Mouse (Mus musculus): ENCODE measurements around the gene Ctla4.

The Ctla4 gene

GRCm38 (mm10) chr1:60886981-60887380 lies at the start of gene Ctla4:
Gene Ctla4, plus strand, starts transcription at chr1:60887000.
- DNase-seq, result no peak

- DNase-seq, result no peak
Measured at GRCm38 (mm10) chr1:60839161-60839560, 47.6 kb upstream of the Ctla4 start.

GRCm38 (mm10) chr1:60845318-60846060 lies 41.3 kb upstream of the Ctla4 start:
- no peak for DNase-seq

GRCm38 (mm10) chr1:60846616-60847275 lies 40.1 kb upstream of the Ctla4 start:
- no peak for DNase-seq

DNA sequence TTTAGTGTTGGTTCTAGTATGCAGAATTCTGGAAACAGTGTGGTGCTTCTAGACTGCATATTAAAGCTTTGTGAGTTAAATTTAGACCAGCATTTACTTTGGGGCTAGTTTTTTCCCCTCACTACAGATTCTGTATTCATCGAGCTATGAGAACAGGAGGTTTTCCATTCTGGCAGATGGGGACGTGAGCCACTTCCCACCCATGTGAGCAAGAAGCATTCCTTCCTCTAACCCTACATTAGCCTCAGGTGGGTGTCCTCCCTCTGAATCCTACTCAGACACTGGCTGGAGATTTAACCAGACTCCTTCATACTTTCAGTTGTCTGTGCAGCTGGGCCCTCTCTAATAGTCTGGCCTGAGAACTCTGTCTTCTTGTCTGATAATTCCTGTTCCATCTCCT lies 37.7 kb upstream of the Ctla4 start:
- DNase-seq, result no peak

- DNase-seq, result no peak
Measured at GRCm38 (mm10) chr1:60849816-60850215, 37.0 kb upstream of the Ctla4 start.

GRCm38 (mm10) chr1:60851041-60851781 lies 35.6 kb upstream of the Ctla4 start:
- DNase-seq, result no peak

DNA sequence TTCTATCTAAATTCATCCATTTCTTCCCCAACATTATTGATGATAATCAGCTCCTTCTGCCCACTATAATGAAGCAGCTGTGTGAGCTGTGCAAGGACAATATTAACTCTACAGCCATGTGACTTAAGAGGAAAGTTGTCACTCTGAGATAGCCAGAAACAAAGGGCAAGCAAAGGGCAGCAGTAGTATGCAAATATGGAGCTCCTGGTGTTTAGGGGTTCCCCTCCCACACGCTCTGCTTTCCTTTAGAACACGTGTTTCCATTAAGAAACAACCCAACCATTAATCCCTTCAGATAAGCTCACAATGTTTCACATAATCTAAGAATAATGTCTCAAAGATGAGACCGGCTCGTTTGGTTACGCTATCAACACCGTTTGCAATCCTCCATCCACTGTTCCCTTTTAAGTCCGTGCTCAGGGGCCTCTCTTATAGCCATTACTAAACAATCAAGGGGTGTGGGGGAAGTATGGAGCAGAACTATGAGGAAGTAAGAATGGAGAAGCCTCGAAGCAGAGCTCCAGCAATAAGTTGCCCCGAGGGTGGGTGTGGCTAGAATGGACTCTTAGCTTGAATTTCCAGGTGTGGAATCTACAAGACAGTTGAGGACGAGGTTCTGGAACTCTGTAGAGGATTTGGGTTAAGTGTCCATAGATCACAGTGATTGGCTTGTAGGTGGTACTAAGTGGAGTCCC lies 34.6 kb upstream of the Ctla4 start:
- no peak for DNase-seq

- DNase-seq, result peak; percentile 53
Measured at GRCm38 (mm10) chr1:60852770-60853147, 34.0 kb upstream of the Ctla4 start.

- DNase-seq, result peak; percentile 28
Measured at GRCm38 (mm10) chr1:60853330-60853956, 33.4 kb upstream of the Ctla4 start.

- no peak for DNase-seq
Measured at GRCm38 (mm10) chr1:60853991-60854390, 32.8 kb upstream of the Ctla4 start.

- no peak for DNase-seq
Measured at GRCm38 (mm10) chr1:60857351-60858220, 29.2 kb upstream of the Ctla4 start.

DNA sequence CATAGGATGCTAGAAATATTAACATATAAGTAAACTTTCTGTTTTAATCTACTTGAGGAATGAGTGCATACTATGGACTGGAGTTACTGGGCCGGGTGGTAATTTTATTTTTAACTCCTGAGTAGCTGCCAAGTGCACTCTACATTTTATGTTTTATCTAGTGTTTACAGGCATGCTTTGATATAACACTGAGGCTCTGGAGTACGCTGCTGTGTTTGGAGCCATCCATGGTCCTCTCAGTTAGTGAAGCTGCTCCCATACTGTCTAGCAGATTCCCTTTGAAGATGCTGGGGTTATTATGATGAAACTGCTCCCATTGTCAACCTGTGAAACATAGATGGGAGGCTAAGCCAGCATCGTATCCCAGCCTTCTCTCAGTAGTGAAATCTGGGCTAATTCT lies 27.6 kb upstream of the Ctla4 start:
- DNase-seq, result no peak

DNA sequence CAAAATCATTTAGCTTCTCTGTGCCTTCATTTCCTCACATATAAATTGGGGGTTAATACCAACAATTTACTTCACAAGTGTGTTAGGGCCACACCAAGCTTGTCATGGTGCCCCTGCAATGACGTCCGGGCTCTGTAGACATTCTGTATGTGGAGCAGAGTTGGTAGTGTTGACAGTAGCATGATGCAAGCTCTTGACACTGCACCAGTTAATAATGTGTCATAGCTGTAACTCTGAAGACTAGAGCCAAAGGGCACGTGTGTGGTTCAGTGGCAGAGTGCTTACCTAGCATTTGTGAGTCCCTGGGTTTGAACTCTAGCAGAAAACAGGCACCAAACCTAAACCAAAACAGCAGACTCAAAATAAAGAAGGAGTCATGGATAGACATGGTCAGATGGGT lies 27.0 kb upstream of the Ctla4 start:
- DNase-seq, result no peak

- DNase-seq, result peak; percentile 58
Measured at GRCm38 (mm10) chr1:60860357-60860946, 26.3 kb upstream of the Ctla4 start.

GRCm38 (mm10) chr1:60860955-60861354 lies 25.8 kb upstream of the Ctla4 start:
- DNase-seq, result no peak

DNA sequence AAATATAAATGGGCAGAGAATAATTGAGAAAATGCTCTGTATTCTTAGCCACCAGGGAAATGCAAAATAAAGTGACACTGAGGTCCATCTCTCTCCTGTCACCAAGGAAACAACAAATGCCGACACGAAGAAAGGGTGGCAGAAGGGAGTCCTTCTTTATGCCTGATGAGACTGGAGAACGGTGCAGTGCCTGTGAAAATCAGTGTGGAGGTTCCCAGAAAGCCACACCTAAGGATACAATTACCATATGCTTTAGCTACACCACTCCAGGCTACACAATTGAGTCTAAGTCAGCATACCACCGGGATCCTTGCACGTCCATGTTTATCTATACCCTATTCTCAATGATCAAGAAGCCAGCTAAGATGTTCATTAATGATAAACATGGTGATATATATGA lies 25.4 kb upstream of the Ctla4 start:
- no peak for DNase-seq

- no peak for DNase-seq
Measured at GRCm38 (mm10) chr1:60862510-60862909, 24.3 kb upstream of the Ctla4 start.

GRCm38 (mm10) chr1:60862951-60863461 lies 23.8 kb upstream of the Ctla4 start:
- DNase-seq, result no peak

DNA sequence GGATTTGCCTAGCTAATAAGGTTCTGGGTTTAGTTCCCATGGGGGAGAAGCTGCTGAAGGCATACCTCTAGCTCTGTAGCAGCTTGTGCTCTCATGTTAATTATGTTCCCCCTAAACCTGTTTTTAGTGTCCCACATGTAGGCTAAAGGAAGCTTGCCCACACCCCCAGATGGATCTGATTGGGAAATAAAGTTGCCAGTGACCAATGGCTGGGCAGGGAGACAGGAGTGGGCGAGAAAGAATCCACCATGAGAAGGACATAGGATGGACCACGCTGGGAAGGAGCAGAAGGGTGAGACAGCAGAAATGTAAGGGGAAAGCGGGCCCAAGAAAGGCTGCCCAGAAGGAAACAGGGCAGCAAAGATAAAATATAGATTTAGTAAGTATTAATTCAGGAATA lies 23.1 kb upstream of the Ctla4 start:
- no peak for DNase-seq

GRCm38 (mm10) chr1:60865167-60865566 lies 21.6 kb upstream of the Ctla4 start:
- no peak for DNase-seq

All from thymus, postnatal 14 days (tissue).